Mouse (Mus musculus): Measurements from ENCODE around the gene Trim63. TPM values are rescaled to one million over a fixed set of nuclear protein-coding genes. Genes with fewer than 3 reads are reported as not detected.

Trim63 gene
- polyA plus RNA-seq, 1 experiment from 2014 or later, result not detected

DNA sequence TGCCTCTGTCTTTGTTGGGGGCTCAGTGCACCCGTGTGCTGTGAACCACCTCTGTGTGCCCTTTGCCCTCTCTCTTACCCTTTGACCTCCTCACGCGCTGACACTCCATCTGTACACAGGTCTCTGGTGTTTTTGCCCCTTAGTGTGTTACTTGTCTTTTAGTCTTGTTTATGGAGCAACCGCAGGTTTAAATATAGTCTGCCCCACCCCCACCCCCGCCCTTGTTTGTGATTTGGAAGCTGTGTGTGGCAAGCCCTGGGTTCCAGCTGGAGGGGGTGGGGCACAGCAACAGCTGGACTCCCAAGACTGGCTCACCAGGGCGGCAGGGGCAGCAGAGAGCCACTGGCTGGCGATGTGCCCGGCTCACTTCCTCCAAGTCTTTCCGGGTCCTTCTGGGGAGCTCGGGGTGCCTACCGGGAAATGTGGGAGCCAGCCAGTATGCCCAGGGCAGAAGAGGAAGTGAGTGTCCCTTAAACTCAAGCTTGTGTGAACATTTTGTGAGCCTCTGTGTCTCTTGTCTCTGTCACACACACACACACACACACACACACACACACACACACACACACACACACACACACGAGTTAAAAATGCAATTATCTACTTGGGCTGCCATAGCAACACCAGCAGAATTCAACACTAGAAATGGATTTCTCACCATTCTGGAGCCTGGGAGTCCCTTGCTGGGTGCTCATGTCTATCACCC lies 7.4 kb upstream of the Trim63 start:
- Histone ChIP-seq H3K27ac (peak overlapping the region; percentile 35), H3K36me3 (ENCODE audit: poor library complexity, severe bottlenecking) (no peaks in the 10 kb centered on the region), H3K4me1 (peaks cover 9% of the 10 kb centered on the region), H3K9ac (no peak overlapping the region), H3K27me3 (no peaks in the 10 kb centered on the region), H3K9me3 (replicated peaks) (no peaks in the 10 kb centered on the region), H3K4me2 (peak overlapping the region; percentile 25; the same call in 1 of the 2 replicates), H3K4me3 (no peak overlapping the region)
- 20% methylated on average over 12 of the region's 12 CpGs for WGBS
- peak; percentile 41; the same call in 1 of the 2 replicates for ATAC-seq

DNA sequence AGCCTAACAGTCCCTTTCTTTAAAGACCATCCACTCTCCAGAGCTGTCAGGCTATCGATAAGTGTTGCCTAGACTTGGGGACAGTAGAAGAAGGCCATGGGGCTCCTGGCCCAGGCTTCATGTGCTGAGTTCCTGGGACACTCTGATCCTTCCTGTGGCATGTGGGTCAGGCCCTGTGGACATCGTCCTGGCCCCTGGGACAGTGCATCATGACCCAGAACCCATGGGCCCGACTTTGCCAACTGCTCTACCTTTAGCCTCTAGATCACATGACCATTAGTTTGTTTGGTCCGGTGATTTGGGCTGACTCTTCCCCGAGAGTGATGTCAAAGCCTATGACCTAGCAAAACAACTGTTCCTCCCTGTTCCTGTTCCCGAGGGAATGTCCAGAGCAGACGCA lies 4.8 kb upstream of the Trim63 start:
- Histone ChIP-seq H3K4me2 (no peak overlapping the region), H3K27ac (no peak overlapping the region), H3K4me3 (no peak overlapping the region), H3K9ac (no peak overlapping the region), H3K4me1 (peaks cover 9% of the 10 kb centered on the region), H3K36me3 (ENCODE audit: poor library complexity, severe bottlenecking) (no peaks in the 10 kb centered on the region), H3K9me3 (replicated peaks) (no peaks in the 10 kb centered on the region), H3K27me3 (no peaks in the 10 kb centered on the region)
- no peak for ATAC-seq
- 93% methylated on average over 7 of the region's 7 CpGs for WGBS

DNA sequence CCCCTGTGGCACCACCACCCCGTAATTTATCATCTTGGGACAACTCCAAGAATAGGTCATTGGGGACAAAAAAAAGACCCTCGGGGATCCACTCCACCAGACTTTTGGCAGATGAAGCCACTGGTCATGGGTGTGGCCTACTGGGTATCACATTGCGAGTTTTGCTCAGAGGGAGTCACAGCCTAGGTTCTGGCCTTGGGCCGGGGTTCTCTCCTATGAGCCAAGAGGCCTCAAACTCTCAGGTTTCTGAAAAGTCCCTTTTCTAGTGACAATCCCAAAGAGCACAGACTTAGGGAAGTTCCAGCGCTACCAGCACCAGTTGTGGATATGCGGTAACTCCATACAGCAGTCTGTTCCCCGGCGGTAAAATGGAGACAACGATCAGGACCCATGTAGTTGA lies 4.3 kb upstream of the Trim63 start:
- WGBS, result 92% methylated on average over 9 of the region's 9 CpGs

DNA sequence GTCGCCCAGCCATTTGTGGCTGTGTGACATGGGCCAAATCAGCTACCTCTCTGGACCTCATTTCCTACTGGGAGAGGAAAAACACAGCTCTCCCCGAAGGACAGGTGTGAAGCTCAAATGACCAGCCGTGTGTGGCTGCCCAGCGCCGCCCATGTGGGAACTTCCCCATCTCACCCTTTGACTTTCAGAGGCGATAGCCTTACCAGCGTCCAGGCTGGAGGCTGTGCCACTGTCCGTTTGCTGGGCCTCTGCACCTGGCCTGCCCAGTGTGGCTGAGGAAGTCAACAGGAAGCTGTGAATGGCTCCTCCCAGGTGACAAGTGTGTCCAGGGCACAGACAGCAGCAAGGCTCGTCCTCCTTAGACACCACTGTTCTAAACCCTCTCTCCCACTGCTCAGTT lies 3.1 kb upstream of the Trim63 start:
- Histone ChIP-seq H3K9me3 (replicated peaks) (no peaks in the 10 kb centered on the region), H3K27me3 (no peaks in the 10 kb centered on the region), H3K27ac (no peak overlapping the region), H3K9ac (no peak overlapping the region), H3K4me1 (peaks cover 9% of the 10 kb centered on the region), H3K4me3 (no peak overlapping the region), H3K4me2 (no peak overlapping the region), H3K36me3 (ENCODE audit: poor library complexity, severe bottlenecking) (no peaks in the 10 kb centered on the region)
- 90% methylated on average over 9 of the region's 9 CpGs for WGBS
- no peak for ATAC-seq

More for the DNA sequence above, 4.3 kb upstream of the Trim63 start:
- Histone ChIP-seq H3K9me3 (replicated peaks) (no peaks in the 10 kb centered on the region), H3K9ac (no peak overlapping the region), H3K4me1 (peaks cover 9% of the 10 kb centered on the region), H3K27ac (no peak overlapping the region), H3K4me3 (no peak overlapping the region), H3K4me2 (no peak overlapping the region), H3K36me3 (ENCODE audit: poor library complexity, severe bottlenecking) (no peaks in the 10 kb centered on the region), H3K27me3 (no peaks in the 10 kb centered on the region)
- no peak for ATAC-seq

GRCm38 (mm10) chr4:134312341-134312740 lies 2.6 kb upstream of the Trim63 start:
- Histone ChIP-seq H3K4me3 (no peak overlapping the region), H3K27me3 (no peaks in the 10 kb centered on the region), H3K36me3 (ENCODE audit: poor library complexity, severe bottlenecking) (no peaks in the 10 kb centered on the region), H3K27ac (no peak overlapping the region), H3K4me2 (no peak overlapping the region), H3K4me1 (peaks cover 5% of the 10 kb centered on the region), H3K9ac (no peak overlapping the region), H3K9me3 (replicated peaks) (no peaks in the 10 kb centered on the region)
- 95% methylated on average over 5 of the region's 5 CpGs for WGBS
- no peak for ATAC-seq

DNA sequence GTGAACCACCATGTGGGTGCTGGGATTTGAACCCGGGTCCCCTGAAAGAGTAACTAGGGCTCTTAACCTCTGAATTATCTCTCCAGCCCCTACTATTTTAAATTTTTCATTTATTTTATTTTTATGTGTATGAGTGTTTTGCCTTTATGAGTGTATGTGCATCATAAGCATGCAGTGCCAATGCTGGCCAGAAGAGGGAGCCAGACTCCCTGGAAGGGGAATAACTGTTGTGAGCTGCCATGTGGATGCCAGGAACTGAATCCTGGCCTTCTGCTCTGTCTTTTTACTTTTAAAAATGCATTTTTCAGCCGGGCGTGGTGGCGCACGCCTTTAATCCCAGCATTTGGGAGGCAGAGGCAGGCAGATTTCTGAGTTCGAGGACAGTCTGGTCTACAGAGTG lies 2.0 kb upstream of the Trim63 start:
- H3K36me3 ChIP-seq (ENCODE audit: poor library complexity, severe bottlenecking), result no peaks in the 10 kb centered on the region
- H3K9ac ChIP-seq, result no peak overlapping the region
- H3K4me1 ChIP-seq, result no peaks in the 10 kb centered on the region
- no peak overlapping the region for H3K4me3 ChIP-seq
- H3K27me3 ChIP-seq, result no peaks in the 10 kb centered on the region
- 96% methylated on average over 6 of the region's 6 CpGs for WGBS
- ATAC-seq, result no peak
- H3K9me3 ChIP-seq (replicated peaks), result no peaks in the 10 kb centered on the region
- no peak overlapping the region for H3K4me2 ChIP-seq
- H3K27ac ChIP-seq, result no peak overlapping the region

DNA sequence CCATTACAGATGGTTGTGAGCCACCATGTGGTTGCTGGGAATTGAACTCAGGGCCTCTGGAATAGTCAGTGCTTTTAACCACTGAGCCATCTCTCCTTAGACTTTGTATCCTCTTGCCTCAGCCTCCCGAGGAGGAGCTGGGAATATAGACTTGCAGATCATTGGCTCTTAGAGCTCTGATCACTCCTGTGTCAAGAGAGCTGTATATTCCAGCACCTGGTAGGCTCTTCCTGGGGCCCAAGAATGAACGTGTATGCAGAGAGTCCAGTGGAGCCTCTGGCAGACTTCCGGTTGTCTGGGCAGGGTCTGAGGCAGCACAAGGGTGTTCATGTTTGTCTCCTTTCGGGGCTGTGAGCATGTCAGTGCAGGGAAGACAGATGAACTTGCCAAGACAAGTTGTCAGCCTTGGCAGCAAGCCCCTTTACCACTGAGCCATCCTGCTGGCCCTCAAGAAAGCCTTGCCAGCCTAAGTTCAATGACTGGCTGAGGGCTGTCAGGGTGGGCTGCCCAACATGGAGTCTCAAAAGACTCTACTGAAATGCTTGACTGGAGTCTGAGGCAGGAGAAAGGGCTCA lies 752 bp upstream of the Trim63 start:
- no peak for ATAC-seq
- H3K4me1 ChIP-seq, result no peaks in the 10 kb centered on the region
- no peak overlapping the region for H3K4me3 ChIP-seq
- H3K27ac ChIP-seq, result no peak overlapping the region
- no peaks in the 10 kb centered on the region for H3K36me3 ChIP-seq (ENCODE audit: poor library complexity, severe bottlenecking)
- H3K4me2 ChIP-seq, result no peak overlapping the region
- H3K9me3 ChIP-seq (replicated peaks), result no peaks in the 10 kb centered on the region
- WGBS, result 81% methylated on average over 4 of the region's 4 CpGs
- no peak overlapping the region for H3K9ac ChIP-seq
- H3K27me3 ChIP-seq, result no peaks in the 10 kb centered on the region

DNA sequence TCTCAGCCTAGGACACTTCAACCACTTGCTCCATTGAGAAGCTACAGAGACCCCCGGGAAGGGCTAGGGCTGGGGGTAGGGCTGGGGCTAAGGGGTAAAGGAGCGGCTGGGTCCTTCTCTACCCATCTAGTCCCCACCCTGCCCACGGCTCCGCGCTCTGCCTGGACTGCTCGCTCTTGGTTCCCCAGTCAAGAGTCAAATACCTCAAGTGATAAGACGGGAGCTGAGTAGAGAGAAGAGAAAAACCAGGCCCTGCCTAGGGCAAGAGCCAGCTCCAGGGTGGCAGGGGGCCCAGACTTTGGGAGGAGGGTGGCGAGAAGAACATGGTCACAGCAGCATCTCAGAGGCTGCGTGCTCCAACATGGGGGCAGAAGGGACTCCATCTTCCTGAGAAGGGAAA lies 550 bp downstream of the Trim63 start:
- H3K9ac ChIP-seq, result no peak overlapping the region
- no peaks in the 10 kb centered on the region for H3K36me3 ChIP-seq (ENCODE audit: poor library complexity, severe bottlenecking)
- H3K4me2 ChIP-seq, result no peak overlapping the region
- ATAC-seq, result no peak
- no peaks in the 10 kb centered on the region for H3K4me1 ChIP-seq
- no peak overlapping the region for H3K27ac ChIP-seq
- H3K4me3 ChIP-seq, result no peak overlapping the region
- no peaks in the 10 kb centered on the region for H3K27me3 ChIP-seq
- WGBS, result 86% methylated on average over 9 of the region's 9 CpGs
- no peaks in the 10 kb centered on the region for H3K9me3 ChIP-seq (replicated peaks)

DNA sequence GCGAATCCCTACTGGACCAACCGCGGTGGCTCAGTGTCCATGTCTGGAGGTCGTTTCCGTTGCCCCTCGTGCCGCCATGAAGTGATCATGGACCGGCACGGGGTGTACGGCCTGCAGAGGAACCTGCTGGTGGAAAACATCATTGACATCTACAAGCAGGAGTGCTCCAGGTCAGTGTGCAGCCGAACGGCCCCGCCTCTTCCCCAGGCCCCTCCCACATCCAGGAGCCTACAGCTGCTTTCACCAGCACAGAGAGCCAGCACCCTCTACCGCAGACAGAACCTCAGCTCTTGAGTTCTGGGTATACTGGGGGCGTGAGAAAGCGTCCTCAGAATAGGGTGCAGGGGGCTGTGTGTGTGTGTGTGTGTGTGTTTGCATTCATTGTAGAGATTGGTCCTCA lies 1.5 kb downstream of the Trim63 start:
- H3K4me3 ChIP-seq, result no peak overlapping the region
- H3K27ac ChIP-seq, result no peak overlapping the region
- WGBS, result 48% methylated on average over 16 of the region's 16 CpGs
- H3K9me3 ChIP-seq (replicated peaks), result no peaks in the 10 kb centered on the region
- no peak overlapping the region for H3K4me2 ChIP-seq
- no peak for ATAC-seq
- H3K36me3 ChIP-seq (ENCODE audit: poor library complexity, severe bottlenecking), result no peaks in the 10 kb centered on the region
- no peaks in the 10 kb centered on the region for H3K27me3 ChIP-seq
- H3K9ac ChIP-seq, result no peak overlapping the region
- no peaks in the 10 kb centered on the region for H3K4me1 ChIP-seq

GRCm38 (mm10) chr4:134319074-134319473 lies 4.2 kb downstream of the Trim63 start:
- no peak for ATAC-seq
- Histone ChIP-seq H3K9me3 (replicated peaks) (no peaks in the 10 kb centered on the region), H3K27ac (no peak overlapping the region), H3K27me3 (no peaks in the 10 kb centered on the region), H3K36me3 (ENCODE audit: poor library complexity, severe bottlenecking) (no peaks in the 10 kb centered on the region), H3K4me2 (no peak overlapping the region), H3K4me1 (no peaks in the 10 kb centered on the region), H3K9ac (no peak overlapping the region), H3K4me3 (no peak overlapping the region)
- WGBS, result 89% methylated on average over 5 of the region's 5 CpGs

DNA sequence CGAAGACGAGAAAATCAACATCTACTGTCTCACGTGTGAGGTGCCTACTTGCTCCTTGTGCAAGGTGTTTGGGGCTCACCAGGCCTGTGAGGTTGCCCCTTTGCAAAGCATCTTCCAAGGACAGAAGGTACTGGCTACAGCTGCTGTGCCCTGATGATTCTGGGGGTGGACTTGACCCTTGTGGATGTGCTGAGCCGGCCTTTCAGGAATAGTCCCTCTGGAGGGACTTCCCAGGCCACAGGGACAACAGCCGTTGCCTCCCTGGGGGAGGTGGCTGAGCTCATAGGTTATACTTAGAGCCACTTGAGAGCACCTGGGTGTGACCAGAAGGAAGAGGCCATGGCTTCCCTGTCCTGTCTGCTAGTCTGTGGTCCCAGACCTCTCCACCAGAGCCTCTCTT lies 4.8 kb downstream of the Trim63 start:
- Histone ChIP-seq H3K4me3 (no peak overlapping the region), H3K9ac (no peak overlapping the region), H3K36me3 (ENCODE audit: poor library complexity, severe bottlenecking) (no peaks in the 10 kb centered on the region), H3K27me3 (no peaks in the 10 kb centered on the region), H3K9me3 (replicated peaks) (no peaks in the 10 kb centered on the region), H3K4me2 (no peak overlapping the region), H3K27ac (no peak overlapping the region), H3K4me1 (no peaks in the 10 kb centered on the region)
- no peak for ATAC-seq
- 81% methylated on average over 5 of the region's 5 CpGs for WGBS

DNA sequence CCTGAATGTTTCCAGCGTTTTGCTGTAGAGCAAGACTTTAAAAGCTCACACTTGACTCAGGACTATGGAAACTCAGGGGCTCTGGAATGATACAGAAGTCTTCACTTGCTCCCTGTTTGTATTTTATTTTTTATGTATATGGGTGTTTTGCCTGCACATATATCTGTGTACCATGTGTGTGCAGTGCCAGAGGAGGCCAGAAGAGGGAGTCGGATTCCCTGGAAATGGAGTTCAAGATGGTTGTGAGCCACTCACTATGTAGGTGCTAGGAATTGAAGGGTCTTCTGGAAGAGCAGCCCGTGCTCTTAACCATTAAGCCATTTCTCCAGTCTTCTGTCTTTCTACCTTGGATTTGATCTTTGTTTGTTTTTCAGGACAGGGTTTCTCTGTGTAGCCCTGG lies 6.6 kb downstream of the Trim63 start:
- Histone ChIP-seq H3K9me3 (replicated peaks) (no peaks in the 10 kb centered on the region), H3K4me2 (no peak overlapping the region), H3K27me3 (no peaks in the 10 kb centered on the region), H3K4me1 (no peaks in the 10 kb centered on the region), H3K27ac (no peak overlapping the region), H3K36me3 (ENCODE audit: poor library complexity, severe bottlenecking) (no peaks in the 10 kb centered on the region), H3K4me3 (no peak overlapping the region), H3K9ac (no peak overlapping the region)
- WGBS, result 56% methylated on average over 3 of the region's 3 CpGs
- no peak for ATAC-seq

DNA sequence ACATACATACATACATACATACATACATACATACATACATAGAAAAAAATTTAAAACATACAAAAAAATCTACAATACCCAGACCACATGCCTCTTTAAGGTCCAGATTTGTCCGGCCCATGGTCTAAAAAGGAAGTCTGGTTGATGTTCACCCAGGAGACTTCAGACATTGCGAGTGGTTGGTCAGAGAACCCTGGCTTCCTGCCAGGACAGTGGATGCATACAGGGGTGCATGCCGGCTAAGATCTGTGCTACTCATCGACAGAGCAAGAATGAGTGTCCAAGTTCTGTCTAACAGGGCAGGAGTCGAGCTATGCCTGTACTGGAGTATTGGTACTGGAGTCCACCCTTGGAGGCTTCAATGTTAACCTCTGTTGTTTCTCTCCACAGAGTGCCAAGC lies 9.7 kb downstream of the Trim63 start:
- H3K27me3 ChIP-seq, result no peaks in the 10 kb centered on the region
- WGBS, result 81% methylated on average over 5 of the region's 5 CpGs

More for the DNA sequence above, 9.7 kb downstream of the Trim63 start:
- Histone ChIP-seq H3K27ac (no peak overlapping the region), H3K4me3 (no peak overlapping the region), H3K9me3 (replicated peaks) (no peaks in the 10 kb centered on the region), H3K9ac (no peak overlapping the region), H3K36me3 (ENCODE audit: poor library complexity, severe bottlenecking) (no peaks in the 10 kb centered on the region), H3K4me1 (no peaks in the 10 kb centered on the region), H3K4me2 (no peak overlapping the region)
- ATAC-seq, result no peak

All from forebrain, embryonic 13.5 days (tissue).